Mouse (Mus musculus) heart, embryonic 16.5 days (tissue): ENCODE measurements at regions not wholly inside any gene's neighbourhood (a gene's known extent, or its start where the extent isn't known, plus 50 kb on each side); places are given as distances from the start of the nearest gene placed in this dataset.
A peak's percentile ranks its signal among the peaks of the same experiment; 100 is the strongest.

Source experiments
- ATAC-seq: fragments of 200-750 bp; cut with Nextera tagmentation; replicated peaks from 2 replicates; pipeline ENCODE4 v1.8.0; 2017; ENCODE audit warnings: moderate number of reproducible peaks; ENCODE audit not compliant: insufficient read depth, low FRiP score; ENCODE audit errors: extremely low read depth
- H3K27ac ChIP-seq: fragments of 300-500 bp; sonication (generic); 2 replicates; pipeline ENCODE4 v1.5.1; 2014; ENCODE audit warnings: mild to moderate bottlenecking, low read length, control low read depth, moderate library complexity
- H3K27me3 ChIP-seq: fragments of 300-500 bp; sonication (generic); 2 replicates; pipeline ENCODE4 v1.6.1; 2014; ENCODE audit warnings: low read length, mixed read lengths; ENCODE audit not compliant: control insufficient read depth, insufficient read depth
- H3K36me3 ChIP-seq: fragments of 300-500 bp; sonication (generic); 2 replicates; pipeline ENCODE4 v1.6.1; 2014; ENCODE audit not compliant: control insufficient read depth, insufficient read depth
- H3K4me1 ChIP-seq: fragments of 300-500 bp; sonication (generic); 2 replicates; pipeline ENCODE4 v1.6.1; 2014; ENCODE audit warnings: low read length, mixed read lengths; ENCODE audit not compliant: control insufficient read depth, insufficient read depth
- H3K4me2 ChIP-seq: fragments of 300-500 bp; sonication (generic); 2 replicates; pipeline ENCODE4 v1.6.1; 2014; ENCODE audit warnings: low read depth, mild to moderate bottlenecking, control low read depth, low read length
- H3K4me3 ChIP-seq: fragments of 300-500 bp; sonication (generic); 2 replicates; pipeline ENCODE4 v1.5.1; 2014; ENCODE audit warnings: mild to moderate bottlenecking, control low read depth, low read length
- H3K9ac ChIP-seq: fragments of 300-500 bp; sonication (generic); 2 replicates; pipeline ENCODE4 v1.6.1; 2014; ENCODE audit warnings: low read length, control low read depth
- H3K9me3 ChIP-seq: fragments of 300-500 bp; sonication (generic); replicated peaks from 2 replicates; pipeline ENCODE4 v1.6.1; 2016; ENCODE audit warnings: low read length; ENCODE audit not compliant: control insufficient read depth
- WGBS: fragments of 180-500 bp; shearing (Covaris S2); extraction: QIAGEN DNeasy Blood & Tissue Kit; methylation state at CpG from one replicate; pipeline ENCODE4 v1.1.7; 2014; 5-methylcytosine and 5-hydroxymethylcytosine counted together

DNA sequence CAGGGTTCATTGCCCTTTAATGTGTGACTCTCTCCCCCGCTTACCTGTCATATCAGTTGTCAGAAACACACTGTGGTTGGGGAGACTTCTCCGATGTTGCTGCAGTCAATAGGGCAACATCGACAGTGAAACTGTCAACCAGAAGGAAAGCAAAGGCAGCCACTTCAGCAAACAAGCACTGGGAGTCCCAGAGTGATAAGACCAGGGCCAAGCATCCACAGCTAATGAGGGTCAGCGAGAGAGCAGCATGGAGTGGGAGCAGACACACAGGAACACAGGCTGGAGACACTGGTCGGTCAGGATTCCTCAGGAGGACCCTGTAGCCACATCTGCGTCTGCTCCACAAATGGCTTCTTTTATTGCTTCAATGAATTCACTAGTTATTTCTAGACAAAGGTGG, 847.5 kb downstream of the Sorcs1 start:
- Histone ChIP-seq H3K9ac (no peak overlapping the region), H3K27ac (no peak overlapping the region), H3K4me2 (peak overlapping the region; percentile 36), H3K9me3 (no peaks in the 10 kb centered on the region), H3K4me3 (no peak overlapping the region), H3K4me1 (peaks cover 5% of the 10 kb centered on the region; the same call in 1 of the 2 replicates), H3K27me3 (no peaks in the 10 kb centered on the region), H3K36me3 (no peaks in the 10 kb centered on the region)
- ATAC-seq, result no peak
- 19% methylated on average over 6 of the region's 6 CpGs for WGBS

DNA sequence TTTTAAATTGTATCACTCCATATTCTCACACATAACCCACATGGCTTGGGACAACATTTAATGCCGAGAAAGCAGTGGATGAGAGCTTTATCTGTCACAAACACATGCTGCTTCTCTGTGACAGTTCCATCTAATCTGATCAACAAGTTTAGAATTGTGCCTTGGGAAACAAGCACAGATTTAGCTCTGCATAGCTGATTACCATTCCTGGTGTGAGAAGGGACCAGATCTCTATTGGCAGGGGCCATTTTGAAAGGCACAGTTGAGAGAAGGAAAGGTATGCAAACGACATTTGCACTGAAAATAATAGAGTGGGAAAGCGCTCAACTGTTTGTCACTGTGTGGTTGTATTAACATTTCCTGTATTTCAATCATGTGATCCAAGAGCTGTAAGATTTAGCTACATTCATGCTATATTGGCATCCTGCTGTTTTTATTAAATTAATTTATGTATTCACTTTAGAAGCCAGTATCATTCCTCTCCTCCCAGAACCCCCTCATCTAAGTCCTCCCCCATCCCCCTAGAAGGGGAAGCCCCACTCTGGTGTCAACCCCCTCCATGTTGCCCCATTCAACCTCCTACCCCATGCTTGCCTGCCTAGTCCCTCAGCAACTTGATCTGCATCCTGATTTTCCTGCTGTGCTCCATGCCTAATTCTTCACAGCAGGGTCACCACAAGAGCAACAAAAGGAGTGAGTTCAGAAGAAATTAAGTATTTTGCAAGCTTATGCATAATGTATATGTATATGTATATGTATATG, 872.6 kb downstream of the Sorcs1 start:
- no peak for ATAC-seq
- Histone ChIP-seq H3K9ac (no peak overlapping the region), H3K4me2 (no peak overlapping the region), H3K36me3 (no peaks in the 10 kb centered on the region), H3K27me3 (no peaks in the 10 kb centered on the region), H3K27ac (no peak overlapping the region), H3K4me1 (no peaks in the 10 kb centered on the region), H3K9me3 (no peaks in the 10 kb centered on the region), H3K4me3 (no peak overlapping the region)
- WGBS, result 38% methylated on average over 3 of the region's 3 CpGs
